Mouse (Mus musculus): ENCODE measurements around the gene Glrx.
"Not testable (repeated sequence)": the region's sequence is repeated elsewhere in the genome, so short reads cannot be mapped to it uniquely, and the experiment has no call there.

DNA sequence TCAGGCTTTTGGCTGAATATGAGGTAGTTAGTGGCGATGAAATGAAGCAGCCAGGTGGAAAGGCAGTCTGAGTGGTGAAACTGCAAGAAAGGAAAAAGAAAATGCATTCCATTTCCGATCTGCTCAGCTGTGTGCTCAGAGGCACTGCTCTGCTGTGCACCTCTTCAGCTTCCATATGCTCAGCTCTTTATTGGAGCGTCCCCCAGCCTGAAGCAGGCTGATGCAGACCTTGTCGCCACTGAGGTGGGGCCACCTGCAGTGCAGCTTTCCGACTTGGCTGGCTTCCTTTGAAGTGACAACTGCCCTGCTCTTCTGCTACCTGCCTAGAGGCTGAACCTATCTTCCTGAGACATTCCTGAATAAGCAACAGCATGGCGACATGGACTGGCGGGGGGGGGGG, 36.5 kb downstream of the Glrx start:
- not testable (repeated sequence) for TF ChIP-seq CTCF (IDR thresholded peaks at IDR 0.05 in 2 of 3, conservative IDR thresholded peaks at IDR 0.05 in 1 of 3; ENCODE audit: control insufficient read depth in 1 of 3, insufficient read depth in 1 of 3, low read depth in 2 of 3, low read length in 3 of 3, poor library complexity in 1 of 3, severe bottlenecking in 1 of 3); POLR2A (IDR thresholded peaks at IDR 0.05; ENCODE audit: control insufficient read depth in 1 of 2, insufficient read depth in 1 of 2, low read depth in 1 of 2, low read length in 2 of 2, poor library complexity in 1 of 2); USF2 (IDR thresholded peaks at IDR 0.05; ENCODE audit: borderline replicate concordance in 1 of 2, insufficient read depth in 1 of 2, low read depth in 1 of 2, low read length in 2 of 2)

All from MEL (cell line).